Mouse (Mus musculus) neural tube, postnatal 0 days (tissue): ENCODE results near the gene Sgce. TPM values are rescaled to one million over a fixed set of nuclear protein-coding genes. Genes with fewer than 3 reads are reported as not detected.

Experiments used
- polyA plus RNA-seq: library from polyadenylated mRNA; unstranded; fragments of >200 nt; fragmentation: Nextera tagmentation; extraction: Ambion mirVana; gene quantifications from 2 replicates; pipeline ENCODE4 v1.2.1, GENCODE M21; 2015

The Sgce gene
- 50.8 and 61.3 TPM in 2 replicates for polyA plus RNA-seq

GRCm38 (mm10) chr6:4746696-4747439 is at the start of gene Sgce, which contains the start of gene Peg10:
Sgce (minus strand) TSS chr6:4747207.
Peg10 (plus strand) TSS chr6:4747306.

Other genes with a start within 250 kb of the Sgce start
- 188 and 234 TPM in 2 replicates for gene Col1a2, start 242.4 kb downstream of the Sgce start, polyA plus RNA-seq
- gene Casd1, start 146.4 kb downstream of the Sgce start, polyA plus RNA-seq = 37.6 and 39.4 TPM in 2 replicates
- gene Peg10, start 99 bp upstream of the Sgce start, polyA plus RNA-seq = 2.8 and 3.0 TPM in 2 replicates
- gene Ppp1r9a, start 155.7 kb upstream of the Sgce start, polyA plus RNA-seq = 39.2 and 42.8 TPM in 2 replicates